Mouse (Mus musculus) forebrain, embryonic 15.5 days (tissue): ENCODE measurements at regions not wholly inside any gene's neighbourhood (a gene's known extent, or its start where the extent isn't known, plus 50 kb on each side); places are given as distances from the start of the nearest gene placed in this dataset.

Experiments used
- ATAC-seq: fragments of 200-750 bp; cut with Nextera tagmentation; replicated peaks from 2 replicates; pipeline ENCODE4 v1.8.0; 2017; ENCODE audit warnings: mild to moderate bottlenecking, moderate TSS enrichment, moderate library complexity
- H3K27ac ChIP-seq: fragments of 300-500 bp; sonication (generic); replicated peaks from 2 replicates; pipeline ENCODE4 v1.5.1; 2015; ENCODE audit warnings: mild to moderate bottlenecking, inconsistent platforms
- H3K27me3 ChIP-seq: fragments of 300-500 bp; sonication (generic); 2 replicates; pipeline ENCODE4 v1.6.1; 2015; ENCODE audit warnings: inconsistent platforms
- H3K36me3 ChIP-seq: fragments of 300-500 bp; sonication (generic); 2 replicates; pipeline ENCODE4 v1.6.1; 2015; ENCODE audit warnings: mild to moderate bottlenecking, inconsistent platforms
- H3K4me1 ChIP-seq: fragments of 300-500 bp; sonication (generic); 2 replicates; pipeline ENCODE4 v1.6.1; 2015; ENCODE audit warnings: inconsistent platforms
- H3K4me2 ChIP-seq: fragments of 300-500 bp; sonication (generic); replicated peaks from 2 replicates; pipeline ENCODE4 v1.6.1; 2015; ENCODE audit warnings: mild to moderate bottlenecking, inconsistent platforms
- H3K4me3 ChIP-seq: fragments of 300-500 bp; sonication (generic); 2 replicates; pipeline ENCODE4 v1.5.1; 2015; ENCODE audit warnings: mild to moderate bottlenecking, inconsistent platforms
- H3K9ac ChIP-seq: fragments of 300-500 bp; sonication (generic); replicated peaks from 2 replicates; pipeline ENCODE4 v1.6.1; 2015; ENCODE audit warnings: mild to moderate bottlenecking, inconsistent platforms
- H3K9me3 ChIP-seq: fragments of 300-500 bp; sonication (generic); 2 replicates; pipeline ENCODE4 v1.6.1; 2016; ENCODE audit warnings: inconsistent platforms
- WGBS: fragments of 180-500 bp; shearing (Covaris S2); methylation state at CpG from one replicate; pipeline ENCODE4 v1.1.7; 2015; ENCODE audit warnings: mixed read lengths; 5-methylcytosine and 5-hydroxymethylcytosine counted together

- no peak overlapping the region for H3K9ac ChIP-seq
- ATAC-seq: peak; percentile 67
Observed at GRCm38 (mm10) chr9:87432072-87432471, 176.7 kb upstream of the Cep162 start.

GRCm38 (mm10) chr9:87431523-87431922 is 176.2 kb upstream of the Cep162 start:
- no peaks in the 10 kb centered on the region for H3K9me3 ChIP-seq
- 31% methylated on average over 7 of the region's 7 CpGs for WGBS
- H3K4me2 ChIP-seq: peak overlapping the region; percentile 33
- no peak overlapping the region for H3K4me3 ChIP-seq
- peak; percentile 29; the same call in 1 of the 2 replicates for ATAC-seq
- peak overlapping the region; percentile 55; the same call in 1 of the 2 replicates for H3K27ac ChIP-seq
- peaks cover 11% of the 10 kb centered on the region; the same call in 1 of the 2 replicates for H3K4me1 ChIP-seq
- no peaks in the 10 kb centered on the region for H3K27me3 ChIP-seq
- no peak overlapping the region for H3K9ac ChIP-seq
- H3K36me3 ChIP-seq: no peaks in the 10 kb centered on the region

More at GRCm38 (mm10) chr9:87432072-87432471, 176.7 kb upstream of the Cep162 start:
- no peaks in the 10 kb centered on the region for H3K27me3 ChIP-seq
- no peaks in the 10 kb centered on the region for H3K36me3 ChIP-seq
- WGBS: 33% methylated on average over 8 of the region's 8 CpGs
- peak overlapping the region; percentile 55 for H3K27ac ChIP-seq
- H3K4me3 ChIP-seq: no peak overlapping the region
- peaks cover 11% of the 10 kb centered on the region; the same call in 1 of the 2 replicates for H3K4me1 ChIP-seq
- H3K4me2 ChIP-seq: peak overlapping the region; percentile 33
- no peaks in the 10 kb centered on the region for H3K9me3 ChIP-seq

GRCm38 (mm10) chr9:87425201-87425600 is 169.9 kb upstream of the Cep162 start:
- Histone ChIP-seq H3K36me3 (no peaks in the 10 kb centered on the region), H3K4me1 (no peaks in the 10 kb centered on the region), H3K27ac (no peak overlapping the region), H3K27me3 (no peaks in the 10 kb centered on the region), H3K9ac (no peak overlapping the region), H3K9me3 (no peaks in the 10 kb centered on the region), H3K4me3 (no peak overlapping the region), H3K4me2 (no peak overlapping the region)
- ATAC-seq: no peak
- WGBS: 65% methylated on average over 4 of the region's 4 CpGs

- WGBS: 43% methylated on average over 8 of the region's 8 CpGs
- ATAC-seq: no peak
- Histone ChIP-seq H3K27me3 (no peaks in the 10 kb centered on the region), H3K36me3 (no peaks in the 10 kb centered on the region), H3K9me3 (no peaks in the 10 kb centered on the region), H3K4me2 (no peak overlapping the region), H3K27ac (no peak overlapping the region), H3K4me1 (no peaks in the 10 kb centered on the region; the same call in 1 of the 2 replicates), H3K4me3 (no peak overlapping the region), H3K9ac (no peak overlapping the region)
Observed at GRCm38 (mm10) chr9:87421175-87421574, 165.8 kb upstream of the Cep162 start.

- H3K4me2 ChIP-seq: no peak overlapping the region
Observed at GRCm38 (mm10) chr9:87419376-87419775, 164.0 kb upstream of the Cep162 start.

GRCm38 (mm10) chr9:87412894-87413293 is 157.6 kb upstream of the Cep162 start:
- no peak for ATAC-seq
- WGBS: 34% methylated on average over 9 of the region's 9 CpGs
- no peak overlapping the region for H3K9ac ChIP-seq
- no peaks in the 10 kb centered on the region for H3K27me3 ChIP-seq
- H3K4me3 ChIP-seq: no peak overlapping the region
- H3K9me3 ChIP-seq: no peaks in the 10 kb centered on the region
- no peaks in the 10 kb centered on the region for H3K4me1 ChIP-seq
- H3K36me3 ChIP-seq: no peaks in the 10 kb centered on the region
- H3K4me2 ChIP-seq: no peak overlapping the region
- H3K27ac ChIP-seq: no peak overlapping the region

More at GRCm38 (mm10) chr9:87419376-87419775, 164.0 kb upstream of the Cep162 start:
- no peaks in the 10 kb centered on the region for H3K36me3 ChIP-seq
- peak; percentile 87 for ATAC-seq
- H3K27ac ChIP-seq: no peak overlapping the region
- H3K4me3 ChIP-seq: no peak overlapping the region
- 8% methylated on average over 12 of the region's 12 CpGs for WGBS
- H3K9ac ChIP-seq: no peak overlapping the region
- H3K9me3 ChIP-seq: no peaks in the 10 kb centered on the region
- no peaks in the 10 kb centered on the region for H3K27me3 ChIP-seq
- H3K4me1 ChIP-seq: no peaks in the 10 kb centered on the region; the same call in 1 of the 2 replicates

- Histone ChIP-seq H3K4me1 (no peaks in the 10 kb centered on the region), H3K27ac (no peak overlapping the region), H3K36me3 (no peaks in the 10 kb centered on the region), H3K9ac (no peak overlapping the region), H3K9me3 (no peaks in the 10 kb centered on the region), H3K27me3 (no peaks in the 10 kb centered on the region), H3K4me2 (no peak overlapping the region), H3K4me3 (no peak overlapping the region)
- 85% methylated on average over 7 of the region's 7 CpGs for WGBS
- no peak for ATAC-seq
Observed at GRCm38 (mm10) chr9:87411044-87411443, 155.7 kb upstream of the Cep162 start.

GRCm38 (mm10) chr9:87409736-87410135 is 154.4 kb upstream of the Cep162 start:
- WGBS: 98% methylated on average over 3 of the region's 3 CpGs
- no peak overlapping the region for H3K4me2 ChIP-seq
- no peak overlapping the region for H3K4me3 ChIP-seq
- H3K27ac ChIP-seq: no peak overlapping the region
- H3K9me3 ChIP-seq: no peaks in the 10 kb centered on the region
- H3K36me3 ChIP-seq: no peaks in the 10 kb centered on the region
- H3K4me1 ChIP-seq: no peaks in the 10 kb centered on the region
- no peak for ATAC-seq
- H3K9ac ChIP-seq: no peak overlapping the region
- H3K27me3 ChIP-seq: no peaks in the 10 kb centered on the region

GRCm38 (mm10) chr9:87408805-87409204 is 153.5 kb upstream of the Cep162 start:
- no peak overlapping the region for H3K4me3 ChIP-seq
- H3K27ac ChIP-seq: no peak overlapping the region
- H3K4me1 ChIP-seq: no peaks in the 10 kb centered on the region
- no peak for ATAC-seq
- H3K36me3 ChIP-seq: no peaks in the 10 kb centered on the region
- no peaks in the 10 kb centered on the region for H3K27me3 ChIP-seq
- 86% methylated on average over 8 of the region's 8 CpGs for WGBS
- H3K9ac ChIP-seq: no peak overlapping the region
- no peak overlapping the region for H3K4me2 ChIP-seq
- no peaks in the 10 kb centered on the region for H3K9me3 ChIP-seq

- no peak overlapping the region for H3K27ac ChIP-seq
- no peak overlapping the region for H3K4me3 ChIP-seq
- H3K36me3 ChIP-seq: no peaks in the 10 kb centered on the region
- no peaks in the 10 kb centered on the region for H3K27me3 ChIP-seq
- no peak overlapping the region for H3K9ac ChIP-seq
- ATAC-seq: no peak
- no peak overlapping the region for H3K4me2 ChIP-seq
- 81% methylated on average over 12 of the region's 12 CpGs for WGBS
- H3K4me1 ChIP-seq: no peaks in the 10 kb centered on the region
- H3K9me3 ChIP-seq: no peaks in the 10 kb centered on the region
Observed at GRCm38 (mm10) chr9:87406476-87406875, 151.1 kb upstream of the Cep162 start.

- WGBS: 91% methylated on average over 7 of the region's 7 CpGs
Observed at GRCm38 (mm10) chr9:87405115-87405720, 149.9 kb upstream of the Cep162 start.

GRCm38 (mm10) chr9:87402010-87402409 is 146.7 kb upstream of the Cep162 start:
- Histone ChIP-seq H3K4me3 (no peak overlapping the region), H3K27ac (no peak overlapping the region), H3K36me3 (no peaks in the 10 kb centered on the region), H3K9me3 (no peaks in the 10 kb centered on the region), H3K4me1 (no peaks in the 10 kb centered on the region), H3K4me2 (no peak overlapping the region), H3K9ac (no peak overlapping the region), H3K27me3 (no peaks in the 10 kb centered on the region)
- ATAC-seq: no peak
- WGBS: 93% methylated on average over 3 of the region's 3 CpGs

More at GRCm38 (mm10) chr9:87405115-87405720, 149.9 kb upstream of the Cep162 start:
- Histone ChIP-seq H3K9ac (no peak overlapping the region), H3K36me3 (no peaks in the 10 kb centered on the region), H3K4me2 (no peak overlapping the region), H3K9me3 (no peaks in the 10 kb centered on the region), H3K4me3 (no peak overlapping the region), H3K4me1 (no peaks in the 10 kb centered on the region), H3K27me3 (no peaks in the 10 kb centered on the region), H3K27ac (no peak overlapping the region)
- ATAC-seq: no peak

- Histone ChIP-seq H3K36me3 (no peaks in the 10 kb centered on the region), H3K4me2 (no peak overlapping the region), H3K9me3 (no peaks in the 10 kb centered on the region), H3K4me3 (no peak overlapping the region), H3K9ac (no peak overlapping the region), H3K4me1 (no peaks in the 10 kb centered on the region), H3K27ac (no peak overlapping the region), H3K27me3 (no peaks in the 10 kb centered on the region)
- 71% methylated on average over 5 of the region's 5 CpGs for WGBS
- ATAC-seq: no peak
Observed at GRCm38 (mm10) chr9:87387516-87387915, 132.2 kb upstream of the Cep162 start.
